Mouse (Mus musculus) embryonic facial prominence, embryonic 11.5 days (tissue): ENCODE results near the gene Ank2. TPM values are rescaled to one million over a fixed set of nuclear protein-coding genes. Genes with fewer than 3 reads are reported as not detected.

Experiments
- ATAC-seq: fragments of 200-750 bp; cut with Nextera tagmentation; replicated peaks from 2 replicates; pipeline ENCODE4 v1.8.0; 2017; ENCODE audit warnings: low read depth; ENCODE audit not compliant: insufficient number of reproducible peaks, low FRiP score, low TSS enrichment
- DNase-seq: peaks from one replicate; pipeline ENCODE4 v3.0.0-alpha.2; 2015; ENCODE audit warnings: low spot score
- H3K27ac ChIP-seq: fragments of 300-500 bp; sonication (generic); replicated peaks from 2 replicates; pipeline ENCODE4 v1.5.1; 2014; ENCODE audit warnings: mild to moderate bottlenecking, low read depth, low read length, control low read depth
- H3K27me3 ChIP-seq: fragments of 300-500 bp; sonication (generic); 2 replicates; pipeline ENCODE4 v1.6.1; 2014; ENCODE audit warnings: mild to moderate bottlenecking, low read length, moderate library complexity, mixed read lengths; ENCODE audit not compliant: control insufficient read depth, insufficient read depth
- H3K36me3 ChIP-seq: fragments of 300-500 bp; sonication (generic); replicated peaks from 2 replicates; pipeline ENCODE4 v1.6.1; 2014; ENCODE audit warnings: low read depth, mild to moderate bottlenecking, low read length, moderate library complexity, mixed read lengths; ENCODE audit not compliant: control insufficient read depth, insufficient read depth
- H3K4me1 ChIP-seq: fragments of 300-500 bp; sonication (generic); 2 replicates; pipeline ENCODE4 v1.6.1; 2014; ENCODE audit warnings: low read length, mixed read lengths; ENCODE audit not compliant: control insufficient read depth, insufficient read depth
- H3K4me2 ChIP-seq: fragments of 300-500 bp; sonication (generic); 2 replicates; pipeline ENCODE4 v1.6.1; 2014; ENCODE audit warnings: low read depth, mild to moderate bottlenecking, control low read depth, low read length, moderate library complexity
- H3K4me3 ChIP-seq: fragments of 300-500 bp; sonication (generic); 2 replicates; pipeline ENCODE4 v1.5.1; 2014; ENCODE audit warnings: low read depth, low read length, control low read depth
- H3K9ac ChIP-seq: fragments of 300-500 bp; sonication (generic); replicated peaks from 2 replicates; pipeline ENCODE4 v1.6.1; 2014; ENCODE audit warnings: mild to moderate bottlenecking, control low read depth, low read length
- H3K9me3 ChIP-seq: fragments of 300-500 bp; sonication (generic); replicated peaks from 2 replicates; pipeline ENCODE4 v1.6.1; 2016; ENCODE audit warnings: mild to moderate bottlenecking, low read length, inconsistent platforms, mixed read lengths; ENCODE audit not compliant: control insufficient read depth
- WGBS: fragments of 180-500 bp; shearing (Covaris S2); extraction: QIAGEN DNeasy Blood & Tissue Kit; methylation state at CpG from one replicate; pipeline ENCODE4 v1.1.7; 2014; 5-methylcytosine and 5-hydroxymethylcytosine counted together
- polyA plus RNA-seq: library from polyadenylated mRNA; unstranded; fragments of >200 nt; fragmentation: Nextera tagmentation; extraction: Ambion mirVana; gene quantifications from 2 replicates; pipeline ENCODE4 v1.2.1, GENCODE M21; 2014

The Ank2 gene
- polyA plus RNA-seq, 1 experiment from 2014 or later, result 26.1 TPM

DNA sequence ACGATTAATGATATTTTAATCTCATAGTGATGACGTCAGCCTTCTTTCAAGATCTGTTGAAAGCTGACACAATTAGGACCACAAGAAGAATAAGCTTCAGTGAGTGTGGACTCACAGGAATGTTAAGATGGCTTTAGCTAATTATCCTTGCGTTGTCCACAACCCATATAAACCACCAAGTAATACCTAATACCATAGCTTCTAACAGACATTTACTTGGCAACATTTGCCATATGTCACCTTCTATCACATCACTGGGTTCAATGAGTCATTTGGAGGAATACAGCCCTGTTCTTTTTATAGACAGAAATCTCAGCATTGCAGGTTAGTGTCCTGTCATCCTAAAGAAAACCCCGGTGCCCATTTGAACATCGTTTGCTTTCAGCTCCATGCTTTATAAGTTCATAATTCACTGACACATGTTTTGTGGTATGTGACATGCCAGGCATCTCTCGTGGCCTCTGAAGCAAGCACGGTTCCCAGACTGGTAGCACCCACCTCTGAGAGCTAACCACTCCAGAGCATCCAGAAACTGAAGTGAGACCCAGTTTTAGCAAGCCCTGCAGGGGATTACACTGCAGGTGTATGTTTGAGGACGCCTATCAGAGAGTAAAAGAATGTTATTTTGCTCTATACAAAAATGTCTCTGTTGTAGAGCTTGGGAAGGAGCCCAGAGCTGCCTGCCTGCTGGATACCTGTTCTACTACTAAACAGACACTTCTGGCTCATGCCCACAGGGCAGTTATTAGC is 423.4 kb downstream of the Ank2 start:
- no peak for ATAC-seq
- DNase-seq, result no peak
- Histone ChIP-seq H3K4me1 (no peaks in the 10 kb centered on the region), H3K4me3 (no peak overlapping the region), H3K9me3 (no peaks in the 10 kb centered on the region), H3K9ac (no peak overlapping the region), H3K36me3 (no peaks in the 10 kb centered on the region), H3K4me2 (no peak overlapping the region), H3K27ac (no peak overlapping the region), H3K27me3 (no peaks in the 10 kb centered on the region)
- 77% methylated on average over 8 of the region's 8 CpGs for WGBS

DNA sequence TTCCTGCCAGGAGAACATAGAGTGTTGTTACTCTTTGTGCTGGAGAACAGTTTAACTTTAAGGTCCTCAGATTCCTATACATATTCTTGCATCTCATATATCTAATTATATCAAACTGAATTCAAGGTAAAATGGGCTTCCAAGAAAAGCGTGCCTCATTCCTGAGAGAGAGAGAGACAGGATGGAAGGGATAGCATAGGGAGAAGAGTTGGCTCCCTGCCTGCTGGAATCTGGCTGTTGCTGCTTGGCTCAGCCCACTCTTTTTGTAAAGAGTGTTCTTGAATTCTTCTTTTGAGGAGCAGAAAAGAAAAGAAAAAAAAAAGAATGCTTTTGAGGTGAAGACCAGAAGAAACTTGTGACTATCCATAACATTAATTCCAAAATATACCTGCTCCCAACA is 427.7 kb downstream of the Ank2 start:
- Histone ChIP-seq H3K4me2 (no peak overlapping the region), H3K27ac (no peak overlapping the region), H3K36me3 (no peaks in the 10 kb centered on the region), H3K9me3 (no peaks in the 10 kb centered on the region), H3K9ac (no peak overlapping the region), H3K27me3 (no peaks in the 10 kb centered on the region), H3K4me3 (no peak overlapping the region), H3K4me1 (no peaks in the 10 kb centered on the region)
- 82% methylated on average over 1 of the region's 1 CpGs for WGBS
- no peak for ATAC-seq
- DNase-seq, result no peak

DNA sequence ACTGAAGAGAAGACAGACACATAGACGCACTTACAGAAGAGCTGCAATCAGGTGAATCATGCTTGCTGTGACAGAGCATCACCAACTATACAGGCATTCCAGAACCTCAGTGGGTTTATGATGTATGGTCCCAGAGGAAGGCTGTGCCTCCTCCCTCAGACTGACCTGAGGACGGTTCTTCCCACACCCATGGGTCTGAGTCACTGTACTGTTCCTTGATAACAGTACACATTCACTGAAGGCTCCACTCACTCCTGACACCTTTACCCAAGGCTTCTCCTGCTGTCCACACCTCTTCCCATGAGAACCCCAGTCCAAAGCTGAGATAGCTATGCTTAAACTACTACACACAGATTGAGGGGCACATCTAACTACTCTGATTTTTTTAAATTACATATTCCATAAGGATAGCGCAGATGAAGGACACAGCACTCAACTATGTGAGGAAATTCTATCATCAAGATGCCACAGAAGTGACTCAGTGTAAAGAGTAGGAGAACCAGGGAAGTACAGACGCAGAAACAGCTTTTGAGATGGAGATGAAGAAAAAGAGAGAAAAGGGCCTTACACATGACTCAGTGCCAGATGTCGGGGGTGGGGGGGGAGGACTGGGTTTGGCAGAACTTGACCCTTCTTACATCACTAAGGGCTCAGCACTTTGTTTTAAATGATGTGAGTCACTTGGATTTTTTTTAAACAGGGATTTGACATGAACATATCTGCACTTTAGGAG is 435.3 kb downstream of the Ank2 start:
- WGBS, result 85% methylated on average over 5 of the region's 5 CpGs
- Histone ChIP-seq H3K27me3 (no peaks in the 10 kb centered on the region), H3K4me2 (no peak overlapping the region), H3K9me3 (no peaks in the 10 kb centered on the region), H3K27ac (no peak overlapping the region), H3K36me3 (no peaks in the 10 kb centered on the region), H3K4me3 (no peak overlapping the region), H3K9ac (no peak overlapping the region), H3K4me1 (no peaks in the 10 kb centered on the region)
- ATAC-seq (no peak), DNase-seq (no peak)

DNA sequence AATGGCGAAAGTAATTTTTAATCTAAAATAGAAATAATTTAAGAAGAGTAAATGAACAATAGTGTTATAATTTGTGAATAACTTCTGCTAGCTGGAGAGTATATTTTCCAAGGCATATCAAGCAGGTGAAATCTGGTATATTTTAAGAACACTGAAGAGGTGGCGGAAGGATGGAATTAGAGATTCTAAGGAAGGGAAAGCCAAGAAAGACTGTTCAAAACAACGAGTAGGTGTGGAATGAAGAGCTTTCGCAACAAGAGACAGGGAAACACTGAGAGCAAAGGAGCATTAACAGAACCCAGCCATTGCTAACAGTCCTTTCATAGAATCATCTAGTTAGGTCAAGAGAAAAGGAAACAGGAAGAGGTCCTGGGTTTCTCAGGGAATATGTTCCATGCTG is 439.5 kb downstream of the Ank2 start:
- no peak overlapping the region for H3K27ac ChIP-seq
- DNase-seq (no peak), ATAC-seq (no peak)
- H3K4me3 ChIP-seq, result no peak overlapping the region
- no peaks in the 10 kb centered on the region for H3K4me1 ChIP-seq
- H3K9me3 ChIP-seq, result no peaks in the 10 kb centered on the region
- WGBS, result 91% methylated on average over 4 of the region's 4 CpGs
- no peaks in the 10 kb centered on the region for H3K36me3 ChIP-seq
- no peak overlapping the region for H3K4me2 ChIP-seq
- H3K9ac ChIP-seq, result no peak overlapping the region
- no peaks in the 10 kb centered on the region for H3K27me3 ChIP-seq

DNA sequence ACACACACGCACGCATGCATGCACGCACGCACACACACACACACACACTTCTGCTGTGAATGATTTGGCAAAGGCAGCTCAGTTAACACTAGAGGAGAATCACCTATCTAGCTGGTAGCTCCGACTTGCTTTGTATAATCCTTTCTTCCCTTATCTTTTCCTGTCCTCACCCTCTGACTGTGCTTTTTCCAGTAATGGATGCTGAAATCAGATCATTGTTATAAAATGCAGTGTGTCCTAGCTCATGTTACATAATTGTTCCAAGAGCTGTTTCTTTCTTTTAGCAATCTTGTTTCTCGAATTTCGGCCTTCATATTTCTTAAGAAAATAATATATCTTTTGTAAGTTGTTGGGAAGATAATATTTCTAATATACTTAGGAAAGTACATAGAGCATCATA is 457.9 kb downstream of the Ank2 start:
- no peaks in the 10 kb centered on the region for H3K4me1 ChIP-seq
- H3K4me3 ChIP-seq, result no peak overlapping the region
- no peak overlapping the region for H3K4me2 ChIP-seq
- H3K9ac ChIP-seq, result no peak overlapping the region
- no peak for DNase-seq
- 89% methylated on average over 7 of the region's 7 CpGs for WGBS
- no peak for ATAC-seq
- no peaks in the 10 kb centered on the region for H3K9me3 ChIP-seq
- no peaks in the 10 kb centered on the region for H3K27me3 ChIP-seq
- H3K36me3 ChIP-seq, result no peaks in the 10 kb centered on the region
- no peak overlapping the region for H3K27ac ChIP-seq

DNA sequence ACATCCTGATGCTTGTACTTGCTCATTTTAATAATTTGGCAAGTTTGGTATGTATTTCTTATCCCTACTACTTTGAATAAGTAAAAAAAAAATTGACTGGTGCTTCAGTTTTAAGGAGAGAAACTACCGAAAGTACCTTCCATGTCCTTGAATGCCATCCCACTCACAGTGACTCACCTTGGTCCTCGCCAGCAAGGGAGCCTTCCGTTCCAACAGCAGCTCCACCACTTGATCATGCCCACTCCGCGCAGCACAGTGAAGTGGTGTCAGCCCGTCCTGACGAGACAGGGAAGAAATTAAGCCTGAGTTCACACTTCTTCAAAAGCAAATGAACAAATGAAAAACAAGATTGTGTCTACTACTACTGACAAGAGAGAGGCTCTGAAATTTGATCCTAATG is 460.6 kb downstream of the Ank2 start:
- Histone ChIP-seq H3K36me3 (no peaks in the 10 kb centered on the region), H3K27me3 (no peaks in the 10 kb centered on the region), H3K9me3 (no peaks in the 10 kb centered on the region), H3K4me2 (no peak overlapping the region), H3K9ac (no peak overlapping the region), H3K4me1 (no peaks in the 10 kb centered on the region), H3K27ac (no peak overlapping the region), H3K4me3 (no peak overlapping the region)
- no peak for ATAC-seq
- WGBS, result 72% methylated on average over 7 of the region's 7 CpGs
- DNase-seq, result no peak

DNA sequence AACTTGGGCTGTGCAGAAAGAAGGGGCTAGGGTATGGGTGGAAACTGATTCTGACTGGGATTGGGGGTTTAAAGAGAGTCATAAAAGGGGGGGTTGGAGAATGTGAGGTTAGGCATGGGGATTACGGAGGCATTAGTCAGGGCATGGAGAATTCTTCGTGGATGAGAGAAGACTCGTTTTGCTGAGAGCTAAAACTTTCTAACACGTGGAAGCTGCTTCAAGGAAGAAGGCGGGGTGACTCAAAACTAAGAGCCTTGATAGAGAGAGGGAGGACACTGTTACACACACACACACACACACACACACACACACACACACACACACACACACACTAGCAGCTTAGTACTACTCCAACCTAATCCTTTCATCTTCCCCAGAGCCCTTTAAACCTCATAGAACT is 463.0 kb downstream of the Ank2 start:
- no peak overlapping the region for H3K4me3 ChIP-seq
- H3K9ac ChIP-seq, result no peak overlapping the region
- 88% methylated on average over 4 of the region's 5 CpGs for WGBS
- H3K9me3 ChIP-seq, result no peaks in the 10 kb centered on the region
- H3K27ac ChIP-seq, result no peak overlapping the region
- H3K36me3 ChIP-seq, result no peaks in the 10 kb centered on the region; the same call in 1 of the 2 replicates
- DNase-seq (no peak), ATAC-seq (no peak)
- no peaks in the 10 kb centered on the region for H3K4me1 ChIP-seq
- no peaks in the 10 kb centered on the region for H3K27me3 ChIP-seq
- H3K4me2 ChIP-seq, result no peak overlapping the region

DNA sequence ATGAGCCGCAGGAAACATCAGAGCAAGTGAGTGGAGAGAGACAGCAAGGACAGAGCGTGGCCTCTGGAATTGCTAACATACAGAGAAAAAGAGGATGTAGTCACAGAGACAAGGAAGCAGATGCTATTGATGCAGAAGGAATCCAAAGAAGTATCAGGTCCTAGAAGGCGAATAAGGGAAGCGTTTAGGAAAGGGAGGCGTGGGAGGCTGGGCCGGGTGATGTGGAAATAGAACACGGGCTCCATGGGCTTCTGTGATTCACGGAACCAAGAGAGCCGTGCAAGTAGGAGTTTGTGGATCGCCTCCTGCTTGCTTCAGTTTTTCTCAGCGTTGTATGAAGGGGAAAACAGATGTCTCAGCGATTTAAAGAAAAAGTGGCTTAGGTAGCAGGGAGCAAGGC is 463.6 kb downstream of the Ank2 start:
- 88% methylated on average over 12 of the region's 12 CpGs for WGBS
- ATAC-seq, result no peak
- H3K27me3 ChIP-seq, result no peaks in the 10 kb centered on the region

More for the DNA sequence above, 463.6 kb downstream of the Ank2 start:
- Histone ChIP-seq H3K36me3 (no peaks in the 10 kb centered on the region; the same call in 1 of the 2 replicates), H3K4me1 (no peaks in the 10 kb centered on the region), H3K4me2 (no peak overlapping the region), H3K9ac (no peak overlapping the region), H3K9me3 (no peaks in the 10 kb centered on the region), H3K4me3 (no peak overlapping the region), H3K27ac (no peak overlapping the region)
- no peak for DNase-seq
